Mouse (Mus musculus) layer of hippocampus, adult 9-10 months (tissue): ENCODE measurements around the gene Rgs7.

Source experiments
- DNase-seq: peaks from one replicate; pipeline ENCODE4 v3.0.0; 2022; ENCODE audit warnings: low spot score

Rgs7 gene

DNA sequence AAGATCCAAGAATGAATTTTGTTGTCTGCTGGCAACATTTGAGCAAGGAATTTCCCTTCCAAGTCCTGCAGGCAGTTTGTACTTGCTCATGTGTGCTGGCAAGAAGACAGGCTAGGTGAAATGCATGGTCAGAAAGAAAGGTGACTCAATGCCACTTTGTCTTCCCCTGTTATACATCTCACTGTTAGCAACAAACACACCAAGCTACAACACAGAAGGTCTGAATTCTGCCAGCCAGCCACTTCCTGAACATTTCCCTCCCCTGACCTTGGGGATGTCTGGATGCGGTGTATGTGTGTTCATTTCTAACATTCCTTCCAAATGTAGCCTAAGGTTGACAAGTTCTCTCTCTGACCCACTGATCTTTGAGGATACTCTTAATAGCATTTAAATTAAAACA lies 191.4 kb downstream of the Rgs7 start:
- no peak for DNase-seq

DNA sequence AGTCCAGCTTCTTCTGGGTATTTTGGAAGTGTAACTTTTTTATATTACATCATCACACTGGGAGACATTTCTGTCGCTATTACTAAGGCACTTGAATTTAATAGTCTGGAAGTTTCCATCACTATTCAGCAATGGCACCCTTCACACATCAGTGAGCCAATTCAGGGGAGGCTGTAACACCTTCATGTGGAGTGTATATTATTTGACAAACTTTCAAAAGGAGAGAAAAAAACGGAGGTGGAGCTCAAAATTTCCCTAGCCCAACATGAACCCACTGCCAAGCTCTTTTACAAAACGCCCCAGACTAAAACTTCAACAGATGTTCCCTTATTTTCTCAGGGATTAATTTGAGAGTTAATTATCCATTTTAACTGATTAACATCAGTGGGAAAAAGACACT lies 191.9 kb downstream of the Rgs7 start:
- DNase-seq: no peak

DNA sequence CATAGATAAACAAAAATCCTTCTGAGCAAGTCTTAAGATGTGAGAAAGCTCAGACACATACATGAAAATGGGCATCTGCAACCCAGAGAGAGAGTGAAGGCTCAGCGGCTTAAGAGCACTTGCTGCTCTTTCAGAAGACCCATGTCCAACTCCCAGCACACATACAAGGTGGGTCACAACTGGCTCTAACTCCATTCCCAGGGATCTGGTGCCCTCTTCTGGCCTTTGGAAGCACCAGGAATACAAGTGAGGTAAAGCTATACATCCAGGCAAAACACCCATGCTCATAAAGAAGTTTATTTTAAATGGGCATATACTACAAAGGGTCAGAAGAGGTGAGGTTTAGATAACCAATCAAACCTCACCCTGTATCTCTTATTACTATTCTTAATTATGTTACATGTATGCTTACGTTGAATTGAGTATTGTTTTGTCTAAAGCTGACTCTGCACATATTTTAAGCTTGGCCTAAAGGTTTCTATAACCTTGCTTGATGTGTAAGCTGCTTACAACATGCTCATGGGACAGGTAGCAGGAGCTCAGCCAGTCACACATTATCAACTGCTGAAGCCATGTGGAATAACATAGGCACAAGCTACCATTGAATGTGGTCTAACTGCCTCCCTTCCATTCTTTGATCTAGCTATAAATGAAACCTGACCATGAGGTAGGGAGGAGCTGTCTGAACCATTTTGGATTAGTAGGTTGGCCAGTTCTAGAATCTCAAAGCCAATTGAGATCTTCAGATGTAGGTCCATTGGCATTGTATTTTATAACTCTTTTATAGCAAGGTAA lies 192.5 kb downstream of the Rgs7 start:
- DNase-seq: no peak

DNA sequence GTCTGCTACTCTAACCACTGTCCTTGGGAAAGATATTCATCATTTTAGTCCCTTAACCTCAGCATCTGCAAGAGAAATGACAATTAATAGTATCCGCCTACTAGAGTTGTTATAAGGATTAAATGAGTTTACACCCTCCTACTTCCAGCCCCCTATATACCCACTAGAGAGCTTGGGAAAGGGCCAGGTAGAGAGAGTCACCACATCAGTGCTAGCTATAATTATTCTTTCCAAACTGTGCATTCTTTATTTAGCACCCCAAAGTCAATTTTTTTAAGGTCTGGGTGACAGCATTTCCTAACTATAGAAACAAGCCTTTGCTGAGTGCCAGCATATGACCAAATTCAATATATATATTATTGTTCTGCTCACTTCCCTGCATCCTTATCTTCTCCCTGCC lies 195.4 kb downstream of the Rgs7 start:
- DNase-seq: no peak

DNA sequence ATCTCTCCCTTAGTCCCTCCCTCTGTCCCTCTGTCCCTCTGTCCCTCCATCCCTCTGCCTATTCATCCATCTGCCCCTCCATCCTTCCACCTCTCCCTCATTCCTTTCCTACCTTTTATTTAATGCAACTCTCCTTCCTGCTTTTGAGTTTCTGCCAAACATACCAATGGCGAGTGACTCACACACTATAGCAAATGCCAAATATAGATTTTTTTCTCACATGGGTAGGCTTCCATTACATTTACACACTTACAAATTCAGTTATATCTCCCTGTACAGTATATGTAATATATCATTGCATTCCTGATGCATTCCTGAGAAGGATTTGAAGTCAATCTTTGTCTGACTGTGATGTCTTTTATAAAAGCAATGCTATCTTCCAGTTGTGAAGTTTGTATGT lies 202.2 kb downstream of the Rgs7 start:
- no peak for DNase-seq

DNA sequence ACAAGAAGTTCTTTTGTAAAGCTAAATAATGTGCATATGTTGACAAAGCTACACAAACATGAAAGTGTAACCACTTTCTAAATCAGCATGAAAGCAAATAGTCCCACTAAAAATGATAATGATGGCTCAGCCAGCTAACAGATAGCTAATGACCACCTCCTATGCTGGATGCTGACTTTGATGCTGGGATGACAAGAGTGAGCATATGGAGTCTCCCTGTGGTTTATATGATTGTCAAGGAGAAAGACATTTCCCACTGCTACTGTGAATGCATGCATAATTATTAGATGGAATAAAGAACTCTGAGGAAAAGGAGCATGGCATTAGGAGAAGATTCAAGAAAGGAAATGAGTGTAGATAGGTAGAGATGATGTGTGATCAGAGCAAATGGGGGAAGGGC lies 230.0 kb downstream of the Rgs7 start:
- no peak for DNase-seq

DNA sequence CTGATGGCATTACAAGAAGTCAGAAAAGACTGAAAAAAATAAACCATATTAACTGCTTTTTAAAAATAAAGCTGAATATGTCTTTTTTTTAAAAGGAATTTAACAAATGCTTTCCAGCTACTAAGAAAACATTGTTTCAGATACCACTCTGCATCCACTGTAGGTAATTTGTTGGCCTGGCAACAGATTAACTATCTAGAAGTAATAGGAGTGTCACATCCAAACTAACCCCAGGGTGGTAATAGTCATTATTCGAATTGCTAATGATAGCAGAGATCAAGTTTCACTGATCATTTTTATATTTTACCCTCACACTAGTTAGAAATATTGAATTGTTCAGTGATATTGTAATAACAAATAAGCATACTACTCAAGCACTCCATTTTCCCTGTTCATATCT lies 232.9 kb downstream of the Rgs7 start:
- DNase-seq: no peak

DNA sequence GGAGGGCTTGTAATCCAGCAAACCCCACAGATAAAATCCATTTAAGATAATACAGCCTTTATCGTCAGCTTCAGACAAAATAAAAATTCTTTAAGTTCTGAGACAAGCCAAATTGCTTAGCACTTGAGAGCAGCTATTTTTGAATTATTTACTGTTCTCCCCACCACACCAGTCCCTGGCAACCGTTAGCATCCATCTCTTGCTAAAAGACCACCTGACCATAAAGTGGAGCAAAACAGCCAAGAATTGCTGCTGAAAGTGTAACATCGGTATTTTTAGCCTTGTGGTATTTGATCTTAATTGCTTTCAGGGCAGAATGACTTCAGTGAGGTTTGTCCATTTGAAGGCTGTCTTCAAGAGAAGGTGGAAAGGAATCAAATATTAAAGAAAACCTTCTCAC lies 237.1 kb downstream of the Rgs7 start:
- no peak for DNase-seq

DNA sequence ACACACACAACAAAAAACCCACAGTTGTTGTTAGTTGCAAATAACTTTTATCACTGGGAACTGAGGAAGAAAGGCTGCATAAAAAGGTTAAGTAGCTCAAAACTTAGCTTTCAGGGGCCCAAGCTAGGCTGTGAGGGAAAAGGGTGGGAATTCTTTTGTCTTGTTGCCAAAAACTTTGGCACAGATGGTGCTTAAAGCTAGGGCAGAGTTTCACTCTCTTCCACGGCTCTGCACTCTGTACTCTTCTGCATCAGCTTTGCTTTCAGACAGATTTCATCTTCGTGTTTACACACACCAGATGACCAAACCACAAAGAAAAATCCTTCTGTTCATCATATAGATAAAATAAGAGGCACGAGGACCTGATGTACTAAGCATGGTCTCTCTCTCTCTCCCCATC lies 237.6 kb downstream of the Rgs7 start:
- no peak for DNase-seq

DNA sequence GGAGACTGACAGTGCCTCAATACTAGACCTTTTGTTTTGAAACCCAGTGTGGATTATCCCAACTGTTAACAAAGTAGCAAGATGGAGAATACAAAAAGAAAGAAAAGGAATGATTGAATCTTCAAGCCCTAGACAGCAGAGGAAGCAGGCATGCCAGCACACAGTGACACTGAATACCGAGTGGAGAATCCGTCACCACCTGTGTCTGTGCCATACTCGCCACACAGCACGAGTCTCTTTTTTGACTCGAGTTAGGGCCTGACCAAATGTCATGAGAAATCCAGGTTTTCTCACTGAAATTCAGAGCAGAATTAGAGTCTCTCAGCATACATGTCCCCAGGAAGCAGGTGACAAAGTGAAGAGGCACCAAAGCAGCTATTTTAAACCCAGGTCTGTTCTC lies 250.2 kb downstream of the Rgs7 start:
- no peak for DNase-seq

DNA sequence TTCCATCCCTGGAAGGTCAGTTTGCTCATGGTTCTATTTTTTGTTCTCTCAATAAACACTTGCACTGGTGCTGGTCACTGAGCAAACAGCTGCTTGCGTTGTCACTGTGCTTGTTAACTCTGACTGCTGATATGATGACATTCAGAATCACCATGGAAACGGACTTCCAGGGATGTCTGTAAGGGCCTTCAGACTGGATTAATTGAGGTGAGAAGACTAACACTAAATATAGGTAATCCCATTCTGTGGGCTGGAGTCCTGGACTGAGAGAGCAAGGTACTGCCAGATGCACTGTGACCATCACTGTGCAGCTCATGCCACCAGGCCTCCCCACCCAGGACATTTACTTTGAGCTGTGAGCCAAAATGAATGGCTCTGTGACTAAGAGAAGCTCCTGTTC lies 252.2 kb downstream of the Rgs7 start:
- DNase-seq: no peak

DNA sequence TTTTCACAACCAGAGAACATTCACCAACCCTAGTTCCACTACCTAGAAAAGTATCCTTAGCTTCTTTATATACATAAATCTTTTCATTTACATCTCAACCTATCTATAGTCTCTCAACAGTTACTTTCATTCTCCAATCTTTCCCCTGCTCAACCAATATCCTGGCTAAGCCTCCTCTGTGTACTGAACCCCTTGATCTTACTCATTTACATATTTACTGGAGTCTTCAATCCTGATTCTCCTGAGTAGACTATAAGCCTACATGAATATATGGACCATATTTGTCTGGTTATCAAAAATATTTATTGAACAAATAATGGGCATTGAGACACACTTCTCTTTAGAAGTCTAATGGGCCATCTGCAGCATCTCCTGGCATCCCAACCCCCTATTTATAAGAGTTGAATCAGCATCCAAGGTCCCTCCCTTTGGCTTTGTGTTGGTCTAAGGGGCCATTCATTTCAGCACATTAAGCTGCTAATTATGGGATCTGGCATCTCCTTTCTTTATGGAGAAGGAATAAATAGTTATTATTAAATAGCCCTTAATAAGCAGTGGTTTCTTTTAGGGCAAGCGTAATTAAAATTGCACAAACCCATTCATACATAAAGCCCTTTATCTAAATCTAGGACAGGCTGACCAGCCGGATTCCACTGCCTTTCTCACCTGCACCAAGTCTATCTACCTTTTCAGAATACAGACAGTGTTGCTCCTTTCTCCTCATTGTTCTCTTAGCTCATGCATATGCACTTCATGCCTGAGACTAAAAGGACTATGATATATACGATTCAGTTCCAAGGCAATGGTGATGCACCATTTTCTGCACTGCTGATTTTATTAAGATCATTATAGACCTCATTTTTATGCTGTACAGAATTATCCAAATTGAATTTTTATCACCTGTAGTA lies 270.5 kb downstream of the Rgs7 start:
- DNase-seq: no peak

DNA sequence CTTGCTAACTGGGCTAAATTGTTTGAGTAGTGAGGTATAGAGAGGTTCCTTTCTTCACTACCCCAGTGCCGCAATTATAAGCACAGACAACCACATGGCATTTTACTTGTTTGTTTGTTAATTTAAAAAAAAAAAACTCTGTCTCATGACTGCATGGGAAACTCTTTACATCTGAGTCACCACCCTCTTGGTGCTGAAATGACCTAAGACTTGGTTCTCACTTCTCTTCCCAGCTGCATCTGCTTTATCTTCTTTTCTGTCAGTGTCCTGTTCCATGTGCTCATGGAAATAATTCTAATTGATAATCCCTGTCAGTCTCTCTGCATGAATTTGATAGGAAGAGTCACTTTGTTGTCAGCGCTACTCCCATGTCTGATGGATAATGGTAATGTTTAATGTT lies 272.7 kb downstream of the Rgs7 start:
- no peak for DNase-seq

DNA sequence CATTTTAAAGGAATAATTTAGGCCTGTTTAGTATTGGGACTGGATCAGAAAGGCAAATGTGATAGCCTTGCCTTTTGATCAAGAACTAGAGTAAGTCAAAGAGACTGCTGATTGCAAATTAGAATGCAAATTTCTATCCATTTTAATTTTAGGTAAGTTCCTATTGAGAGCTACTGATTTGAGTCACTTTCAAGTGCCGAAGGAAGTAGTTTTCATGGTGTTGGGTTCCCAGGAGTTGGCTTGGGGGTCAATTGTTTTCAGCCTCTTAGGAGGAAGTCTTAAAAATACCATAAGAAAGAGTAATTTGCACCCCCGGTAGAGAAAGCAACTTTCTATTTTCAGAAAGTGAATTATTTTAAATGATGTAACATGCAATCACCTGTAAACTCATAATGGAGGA lies 285.3 kb downstream of the Rgs7 start:
- DNase-seq: no peak

DNA sequence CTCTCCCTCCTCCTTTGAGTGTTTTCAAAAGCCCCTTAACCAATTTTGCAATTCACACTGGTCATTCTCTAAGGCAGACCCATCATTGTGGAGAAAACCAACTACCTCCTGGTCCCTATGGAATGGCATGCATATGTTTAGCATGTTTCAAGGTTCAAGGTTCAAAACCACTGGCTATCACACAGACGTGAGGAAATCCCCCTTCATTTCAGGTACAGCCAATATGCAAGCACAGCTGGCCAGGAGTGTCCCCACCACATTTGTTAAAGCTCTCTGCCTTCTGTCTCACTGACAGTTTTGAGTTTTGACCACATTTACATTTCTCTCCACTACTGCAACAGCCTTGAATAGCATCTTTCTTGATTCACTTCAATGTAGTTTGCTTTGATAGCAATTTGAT lies 286.7 kb downstream of the Rgs7 start:
- no peak for DNase-seq

DNA sequence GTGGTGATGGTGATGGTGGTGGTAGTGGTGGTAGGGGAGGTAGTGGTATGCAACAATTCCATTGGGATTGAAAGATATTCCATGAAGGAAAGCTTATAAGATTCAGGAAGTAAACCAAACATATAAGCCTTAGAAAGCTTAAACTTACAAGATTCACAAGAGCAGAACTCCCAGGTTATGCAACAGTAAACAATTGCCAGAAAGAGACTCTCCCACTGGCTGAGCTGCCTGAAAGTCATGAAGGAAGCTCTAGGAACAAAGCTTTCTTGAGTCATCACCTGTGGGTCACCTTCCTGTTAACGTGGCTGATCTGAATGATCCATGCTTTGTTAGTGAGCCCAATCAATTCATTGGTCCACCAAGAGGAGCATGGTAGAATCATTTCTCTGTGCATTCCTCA lies 288.8 kb downstream of the Rgs7 start:
- no peak for DNase-seq

DNA sequence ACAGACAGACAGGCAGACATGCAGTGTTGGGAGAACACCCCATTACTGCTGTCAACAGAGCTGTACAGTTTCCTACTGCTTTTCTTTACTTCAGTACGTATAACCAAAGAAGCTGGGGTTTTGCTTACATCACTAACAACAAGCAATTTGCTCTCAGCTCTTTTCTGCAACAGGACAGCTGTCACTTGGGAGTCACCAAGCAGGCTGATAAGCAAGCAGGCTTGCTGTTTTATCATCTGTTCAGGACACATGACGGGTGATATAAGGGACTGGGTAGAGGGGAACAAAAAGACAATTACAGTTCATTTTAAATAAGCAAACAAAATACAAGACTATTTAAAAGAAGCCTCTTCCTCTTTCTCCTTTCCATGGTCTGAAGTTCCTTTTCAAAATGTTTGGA lies 289.4 kb downstream of the Rgs7 start:
- no peak for DNase-seq

DNA sequence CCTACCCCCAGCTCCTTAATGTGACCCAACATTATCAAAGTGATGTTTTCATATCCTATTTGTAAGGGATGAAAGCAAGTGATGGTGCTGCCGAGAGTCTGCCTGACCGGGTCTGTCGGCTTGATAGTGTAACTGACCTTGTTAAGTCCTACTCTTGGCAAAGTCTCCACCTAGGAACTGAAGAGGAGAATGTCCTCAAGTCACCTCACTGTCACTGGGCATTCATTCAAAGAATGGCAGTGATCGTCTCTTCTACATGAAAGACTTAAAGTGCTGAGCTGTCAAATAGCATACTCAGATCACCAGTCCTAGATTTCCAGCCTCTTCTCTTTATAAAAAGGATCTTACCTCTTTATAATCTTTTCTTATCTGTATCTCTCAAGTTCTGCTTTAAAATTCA lies 293.4 kb downstream of the Rgs7 start:
- DNase-seq: no peak

DNA sequence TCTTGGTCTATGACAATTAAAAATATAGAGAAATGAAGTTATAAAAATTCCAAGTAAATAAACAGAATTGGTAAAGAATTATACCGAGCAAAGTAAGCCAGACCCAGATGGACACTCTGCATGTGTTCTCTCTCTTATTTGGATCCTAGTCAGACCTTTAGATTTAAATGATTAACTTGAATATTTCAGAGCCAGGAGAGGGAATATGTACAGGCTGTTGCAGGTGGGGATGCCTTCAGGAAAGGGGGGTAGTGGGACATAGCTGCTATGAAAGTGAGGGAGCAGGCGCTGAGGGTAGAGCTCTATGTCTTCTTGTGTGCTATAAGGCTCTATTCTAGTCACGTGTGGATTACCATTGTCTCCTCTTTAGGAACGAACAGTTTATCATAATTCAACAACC lies 296.5 kb downstream of the Rgs7 start:
- DNase-seq: no peak

DNA sequence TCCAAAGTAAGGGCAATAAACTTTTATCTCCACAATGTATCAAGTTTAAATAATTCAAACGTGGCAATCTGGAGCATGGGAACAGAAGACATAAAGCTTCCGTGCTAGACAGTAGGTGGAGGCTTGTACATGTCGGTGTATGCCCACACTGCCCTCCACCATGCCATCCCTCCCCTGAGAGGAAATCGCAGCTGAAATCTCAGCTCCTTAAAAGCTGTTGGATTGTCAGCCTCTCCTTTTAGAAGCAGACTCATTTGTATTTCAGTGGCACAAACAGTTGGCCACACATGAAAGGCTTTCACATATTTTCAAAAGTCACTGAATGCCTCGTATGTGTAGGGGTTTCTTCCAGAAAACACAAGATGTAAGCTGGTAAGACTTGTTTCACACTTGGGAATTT lies 304.1 kb downstream of the Rgs7 start:
- DNase-seq: no peak

DNA sequence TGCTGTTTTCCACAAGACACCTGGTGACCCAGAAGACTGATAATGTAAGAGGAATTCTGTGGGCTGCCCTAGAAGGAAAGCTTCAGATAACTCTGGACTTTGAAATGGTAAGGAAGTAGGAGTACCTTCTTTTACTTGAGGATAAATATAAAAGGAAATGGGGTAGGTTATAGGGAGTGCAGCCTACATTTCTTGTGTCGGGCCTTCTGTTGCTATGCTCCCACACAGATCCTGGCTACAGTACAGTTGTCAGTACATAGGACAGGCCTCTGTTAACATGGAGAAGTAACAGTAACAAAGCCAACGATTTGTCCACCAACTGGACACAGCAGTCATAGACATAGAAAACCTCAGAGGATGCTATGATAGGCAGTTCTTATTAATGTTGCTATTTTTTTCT lies 307.1 kb downstream of the Rgs7 start:
- DNase-seq: no peak

DNA sequence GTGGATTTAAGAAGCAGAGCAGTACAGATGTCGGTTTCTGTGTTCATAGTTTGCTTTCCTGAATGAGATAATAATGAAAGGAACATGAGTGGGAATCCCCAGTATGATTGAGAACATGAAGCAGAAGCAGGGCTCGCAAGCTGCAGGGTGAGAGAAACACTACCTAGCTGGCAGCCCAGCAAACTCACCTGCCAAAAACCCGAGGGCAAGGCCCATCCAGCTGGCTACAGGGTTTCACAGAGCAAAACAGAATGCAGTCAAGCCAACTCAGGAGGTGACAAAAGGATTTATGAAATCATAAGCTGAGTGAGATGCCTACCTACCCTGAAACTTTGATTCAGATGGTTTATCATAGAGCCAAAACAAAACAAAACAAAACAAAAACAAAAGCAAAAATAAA lies 307.6 kb downstream of the Rgs7 start:
- no peak for DNase-seq

DNA sequence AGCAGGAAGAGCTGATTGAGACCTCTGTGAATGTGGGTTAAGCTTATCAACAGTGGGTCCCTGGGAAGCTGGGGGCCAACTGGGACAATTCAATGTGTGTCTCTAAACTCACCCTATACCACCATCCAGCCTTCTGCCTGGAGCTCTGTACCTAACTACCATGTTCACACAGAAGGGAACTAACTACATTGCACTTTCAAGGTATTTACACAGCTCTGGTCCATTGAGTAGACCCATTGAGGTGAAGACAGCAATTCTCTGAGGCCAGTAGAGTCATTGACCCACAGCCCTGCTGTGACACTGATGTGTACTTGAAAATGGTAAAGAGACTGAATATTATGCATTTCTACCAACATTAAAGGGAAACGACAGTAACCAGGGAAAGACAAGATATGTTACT lies 313.6 kb downstream of the Rgs7 start:
- DNase-seq: no peak
